Mouse (Mus musculus) frontal cortex, adult (tissue): ENCODE measurements around the gene Ubac2.

Experiments
- ATAC-seq: cut with Nextera tagmentation; 2 replicates; pipeline ENCODE4 v1.9.2; 2017; ENCODE audit warnings: mild to moderate bottlenecking, moderate library complexity, mixed read lengths; ENCODE audit not compliant: low TSS enrichment

The Ubac2 gene

GRCm38 (mm10) chr14:121924876-121925275 is 46.5 kb downstream of the Ubac2 start:
- ATAC-seq = no peak

- no peak for ATAC-seq
These were observed 48.5 kb downstream of the Ubac2 start for GRCm38 (mm10) chr14:121926901-121927300.

- ATAC-seq = no peak
These were observed 49.0 kb downstream of the Ubac2 start for GRCm38 (mm10) chr14:121927451-121927850.

- ATAC-seq = no peak
These were observed 50.1 kb downstream of the Ubac2 start for GRCm38 (mm10) chr14:121928375-121929137.

GRCm38 (mm10) chr14:121929243-121929951 is 51.0 kb downstream of the Ubac2 start:
- no peak for ATAC-seq

GRCm38 (mm10) chr14:121930731-121931383 is 52.4 kb downstream of the Ubac2 start:
- ATAC-seq = no peak

- ATAC-seq = no peak
These were observed 53.2 kb downstream of the Ubac2 start for GRCm38 (mm10) chr14:121931594-121931993.

GRCm38 (mm10) chr14:121932180-121932579 is 53.8 kb downstream of the Ubac2 start:
- no peak for ATAC-seq

- ATAC-seq = no peak
These were observed 55.6 kb downstream of the Ubac2 start for GRCm38 (mm10) chr14:121933906-121934596.

- no peak for ATAC-seq
These were observed 56.2 kb downstream of the Ubac2 start for GRCm38 (mm10) chr14:121934597-121934946.

- ATAC-seq = no peak
These were observed 57.9 kb downstream of the Ubac2 start for GRCm38 (mm10) chr14:121936356-121936755.

GRCm38 (mm10) chr14:121936856-121937255 is 58.4 kb downstream of the Ubac2 start:
- ATAC-seq = no peak

GRCm38 (mm10) chr14:121937601-121938255 is 59.3 kb downstream of the Ubac2 start:
- ATAC-seq = no peak

GRCm38 (mm10) chr14:121938256-121939191 is 60.1 kb downstream of the Ubac2 start:
- no peak for ATAC-seq

GRCm38 (mm10) chr14:121939582-121939981 is 61.2 kb downstream of the Ubac2 start:
- no peak for ATAC-seq

GRCm38 (mm10) chr14:121946131-121946530 is 67.7 kb downstream of the Ubac2 start:
- ATAC-seq = no peak

GRCm38 (mm10) chr14:121946728-121947127 is 68.3 kb downstream of the Ubac2 start:
- peak; percentile 36 for ATAC-seq

GRCm38 (mm10) chr14:121947201-121947760 is 68.9 kb downstream of the Ubac2 start:
- no peak for ATAC-seq

- ATAC-seq = no peak
These were observed 69.5 kb downstream of the Ubac2 start for GRCm38 (mm10) chr14:121947966-121948365.

- peak; percentile 83 for ATAC-seq
These were observed 71.0 kb downstream of the Ubac2 start for GRCm38 (mm10) chr14:121949436-121949835.
